Mouse (Mus musculus): ENCODE data around the gene Vmn2r94.

Vmn2r94 gene

DNA sequence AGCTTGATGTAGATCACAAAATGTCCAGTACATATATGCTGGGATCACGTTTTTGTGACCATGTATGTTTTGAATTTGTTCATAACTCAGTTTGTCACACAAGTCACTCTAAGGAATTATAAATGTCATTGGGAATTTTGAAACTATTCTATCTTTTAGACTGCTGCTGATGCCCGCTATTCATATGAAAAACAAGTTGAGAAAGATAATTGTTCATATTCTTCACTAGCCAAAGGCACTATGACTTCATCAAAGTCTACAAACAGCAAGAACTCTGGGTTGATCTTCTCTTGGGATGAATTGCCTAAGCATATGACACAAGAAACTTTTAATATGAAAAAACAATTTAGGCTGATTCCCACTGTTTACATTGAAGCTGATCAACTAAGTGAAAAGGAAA is at the start of gene Vmn2r94:
TSS of gene Vmn2r94 (minus strand) at position 101 of the 400 bp plus-strand sequence.
- no peak for DNase-seq (ENCODE audit: extremely low spot score)

GRCm38 (mm10) chr17:18323031-18323430 is 45.5 kb upstream of the Vmn2r94 start:
- no peak for DNase-seq (ENCODE audit: extremely low spot score)

DNA sequence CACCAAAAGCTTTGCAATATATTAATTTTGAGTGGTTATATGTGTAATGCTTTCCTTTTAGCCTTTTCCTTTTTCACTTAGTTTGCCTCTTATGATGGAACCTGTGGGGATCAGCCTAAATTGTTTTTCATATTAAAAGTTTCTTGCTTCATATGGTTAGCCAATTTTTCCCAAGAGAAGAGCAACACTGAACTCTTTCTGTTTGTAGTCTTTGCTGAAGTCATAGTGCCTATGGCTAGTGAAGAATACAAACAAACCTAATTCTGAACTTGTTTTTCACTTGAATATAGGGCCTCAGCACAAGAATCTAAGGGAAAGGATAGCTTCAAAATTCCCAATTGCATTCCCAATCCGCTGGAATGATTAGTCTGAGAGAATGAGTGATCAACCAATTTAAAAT is 20.2 kb upstream of the Vmn2r94 start, which contains the start of gene Vmn2r93:
TSS of gene Vmn2r93 (plus strand) at position 301 of the 400 bp plus-strand sequence.
- no peak for DNase-seq (ENCODE audit: extremely low spot score)

GRCm38 (mm10) chr17:18236931-18237330 is 40.6 kb downstream of the Vmn2r94 start:
- no peak for DNase-seq (ENCODE audit: extremely low spot score)

DNA sequence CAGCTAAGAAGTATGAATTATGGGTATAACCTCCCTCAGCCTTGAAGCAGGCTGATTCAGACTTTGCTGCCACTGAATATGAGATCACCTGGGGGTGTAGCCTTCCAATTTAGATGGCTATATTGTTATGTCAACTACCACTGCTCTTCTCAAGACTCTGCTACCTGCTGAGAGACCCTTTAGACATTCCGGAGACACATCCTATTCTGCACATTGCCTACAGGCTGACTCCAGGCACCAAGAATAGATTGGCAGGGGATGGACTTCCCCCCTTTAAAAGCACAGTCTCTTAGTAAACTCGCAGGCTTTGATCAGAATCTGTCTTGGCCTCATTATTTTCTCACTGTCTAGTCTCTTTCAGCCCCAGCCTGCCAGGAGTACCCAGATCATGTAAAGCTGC is 45.6 kb downstream of the Vmn2r94 start:
- DNase-seq (ENCODE audit: extremely low spot score) = no peak

GRCm38 (mm10) chr17:18221300-18221699 is 56.3 kb downstream of the Vmn2r94 start:
- no peak for DNase-seq (ENCODE audit: extremely low spot score)

Data from embryo, embryonic 9.5 days (tissue).